ENCODE assay signal across 28 mouse cellular contexts in the genomic region with DNA sequence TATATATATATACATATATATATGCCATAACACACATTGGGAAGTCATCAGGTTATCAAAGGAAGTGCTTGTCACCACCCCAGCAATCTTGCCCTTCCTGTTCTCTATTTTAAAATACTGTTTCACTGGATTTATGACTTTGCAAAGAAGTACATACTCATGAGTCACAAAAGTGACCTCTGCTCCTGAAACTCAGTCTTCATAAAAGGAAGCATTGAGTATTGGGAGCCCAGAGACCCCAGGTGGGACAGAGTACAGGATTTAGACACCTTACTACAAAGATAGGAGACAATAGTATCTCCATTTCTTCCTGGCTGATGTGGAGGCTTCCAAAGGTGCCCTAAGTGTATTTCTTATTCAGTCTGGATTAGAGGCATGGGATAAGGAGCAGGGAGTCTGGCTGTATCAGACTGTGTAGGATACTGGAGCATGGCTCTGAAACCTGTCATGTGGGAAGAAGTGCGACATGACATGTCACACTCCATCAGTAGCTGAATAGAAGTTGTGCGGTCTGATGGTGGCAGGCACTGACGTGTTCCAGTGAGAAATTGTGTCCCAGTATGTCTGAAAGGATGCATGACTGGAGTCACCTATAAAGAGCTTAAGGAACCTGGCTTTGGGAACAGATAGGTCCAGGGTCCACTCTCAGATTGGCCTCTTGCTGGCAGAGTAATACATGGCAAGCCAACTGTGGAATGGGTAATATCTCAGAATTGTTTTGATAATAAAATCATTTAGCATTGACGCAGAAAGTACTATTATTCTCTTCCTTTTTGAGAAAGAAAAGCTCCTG.
DNase-seq lines count a peak whose midpoint lies in the region; ATAC-seq lines count a peak whose summit lies in the region.
"Had no signal": no experiment of that assay in that cellular context is flagged by ENCODE, and none has a peak within 500 bp of the region (broad histone marks: within the 10 kb centered on the region; RNA-seq: fewer than 3 reads in every experiment).

No protein-coding gene starts in this region.

- H3K27ac ChIP-seq in heart, embryonic 13.5 days (replicated peaks), result peak overlapping the region; percentile 79
- H3K27ac ChIP-seq in heart, embryonic 16.5 days (ENCODE audit: low read length), result peak overlapping the region; percentile 43
- H3K27ac ChIP-seq in heart, embryonic 10.5 days, result no peak overlapping the region
- H3K27ac ChIP-seq in intestine, embryonic 15.5 days, result no peak overlapping the region
- H3K27ac ChIP-seq in forebrain, embryonic 13.5 days, result no peak overlapping the region
- H3K27ac ChIP-seq: embryonic facial prominence, embryonic 10.5 days; embryonic facial prominence, embryonic 13.5 days; forebrain, embryonic 10.5 days; gastrocnemius, adult 2 months; hindbrain, embryonic 14.5 days; hindbrain, postnatal 0 days had no signal

- H3K36me3 ChIP-seq in heart, embryonic 13.5 days, result no peaks in the 10 kb centered on the region
- H3K36me3 ChIP-seq in heart, embryonic 16.5 days (ENCODE audit: control insufficient read depth, insufficient read depth), result no peaks in the 10 kb centered on the region
- no peaks in the 10 kb centered on the region for H3K36me3 ChIP-seq in heart, embryonic 10.5 days
- H3K36me3 ChIP-seq in intestine, embryonic 15.5 days, result no peaks in the 10 kb centered on the region
- no peaks in the 10 kb centered on the region for H3K36me3 ChIP-seq in forebrain, embryonic 13.5 days (ENCODE audit: poor library complexity, severe bottlenecking)
- H3K36me3 ChIP-seq: embryonic facial prominence, embryonic 10.5 days; embryonic facial prominence, embryonic 13.5 days; forebrain, embryonic 10.5 days had no signal

- WGBS in heart, embryonic 13.5 days, result 41% methylated on average over 4 of the region's 4 CpGs
- WGBS in heart, embryonic 16.5 days, result 37% methylated on average over 4 of the region's 4 CpGs
- 54% methylated on average over 4 of the region's 4 CpGs for WGBS in heart, embryonic 10.5 days
- WGBS in intestine, embryonic 15.5 days, result 86% methylated on average over 4 of the region's 4 CpGs
- WGBS in forebrain, embryonic 13.5 days, result 85% methylated on average over 4 of the region's 4 CpGs

- H3K9me3 ChIP-seq in heart, embryonic 13.5 days, result no peaks in the 10 kb centered on the region
- no peaks in the 10 kb centered on the region for H3K9me3 ChIP-seq in heart, embryonic 16.5 days (replicated peaks; ENCODE audit: control insufficient read depth, low read length)
- no peaks in the 10 kb centered on the region for H3K9me3 ChIP-seq in heart, embryonic 10.5 days
- H3K9me3 ChIP-seq in intestine, embryonic 15.5 days, result no peaks in the 10 kb centered on the region
- no peaks in the 10 kb centered on the region for H3K9me3 ChIP-seq in forebrain, embryonic 13.5 days (replicated peaks)
- H3K9me3 ChIP-seq: embryonic facial prominence, embryonic 10.5 days; embryonic facial prominence, embryonic 13.5 days; forebrain, embryonic 10.5 days had no signal

- peaks cover 26% of the 10 kb centered on the region for H3K4me1 ChIP-seq in heart, embryonic 13.5 days
- H3K4me1 ChIP-seq in heart, embryonic 16.5 days (ENCODE audit: control insufficient read depth, insufficient read depth, low read length), result peaks cover 18% of the 10 kb centered on the region
- peaks cover 7% of the 10 kb centered on the region; the same call in 1 of the 2 replicates for H3K4me1 ChIP-seq in heart, embryonic 10.5 days
- H3K4me1 ChIP-seq in intestine, embryonic 15.5 days (replicated peaks), result no peaks in the 10 kb centered on the region
- peaks cover 21% of the 10 kb centered on the region for H3K4me1 ChIP-seq in forebrain, embryonic 13.5 days
- H3K4me1 ChIP-seq: embryonic facial prominence, embryonic 10.5 days; embryonic facial prominence, embryonic 13.5 days had no signal

- H3K4me2 ChIP-seq in heart, embryonic 13.5 days, result no peak overlapping the region
- H3K4me2 ChIP-seq in heart, embryonic 16.5 days (ENCODE audit: low read depth, low read length), result no peak overlapping the region
- H3K4me2 ChIP-seq in intestine, embryonic 15.5 days (replicated peaks), result no peak overlapping the region
- H3K4me2 ChIP-seq in forebrain, embryonic 13.5 days, result no peak overlapping the region
- H3K4me2 ChIP-seq: embryonic facial prominence, embryonic 13.5 days; hindbrain, embryonic 14.5 days had no signal

- DNase-seq in heart, adult 11 months, result peak; percentile 87
- no peak for DNase-seq in heart, postnatal 25 days (ENCODE audit: low spot score)
- DNase-seq in heart, adult 8-10 months (ENCODE audit: low spot score), result no peak
- DNase-seq in heart, embryonic 10.5 days (ENCODE audit: low spot score), result no peak
- DNase-seq: adrenal gland, adult 8-10 months; adrenal gland, postnatal 25 days; cerebellum, adult 11-12 months; cerebellum, adult 8-10 months; cerebellum, postnatal 10 days; cerebellum, postnatal 36 days; embryo, embryonic 11 days; forebrain, postnatal 0 days; gastrocnemius, adult 2 months; gastrocnemius, postnatal 14 days; heart, postnatal 4 days; kidney, adult 2 months had no signal

- peak; percentile 70; the same call in 1 of the 2 replicates for ATAC-seq in heart, embryonic 13.5 days (ENCODE audit: extremely low read depth, insufficient number of reproducible peaks, low FRiP score, low TSS enrichment)
- ATAC-seq in heart, embryonic 16.5 days (replicated peaks; ENCODE audit: extremely low read depth, insufficient read depth, low FRiP score), result peak; percentile 41
- peak; percentile 82 for ATAC-seq in intestine, embryonic 15.5 days
- no peak for ATAC-seq in forebrain, embryonic 13.5 days
- ATAC-seq: activated CD4-positive, CD25-positive, alpha-beta regulatory T cell, adult 4 months; forebrain, embryonic 14.5 days; forebrain, postnatal 0 days; hindbrain, postnatal 0 days; inflammation-experienced regulatory T-cells, adult 6 months had no signal

- H3K27me3 ChIP-seq in heart, embryonic 13.5 days (replicated peaks), result no peaks in the 10 kb centered on the region
- H3K27me3 ChIP-seq in heart, embryonic 16.5 days (ENCODE audit: control insufficient read depth, insufficient read depth, low read length), result no peaks in the 10 kb centered on the region
- no peaks in the 10 kb centered on the region for H3K27me3 ChIP-seq in heart, embryonic 10.5 days (ENCODE audit: insufficient read depth, poor library complexity, severe bottlenecking)
- H3K27me3 ChIP-seq in intestine, embryonic 15.5 days (replicated peaks), result no peaks in the 10 kb centered on the region
- peaks cover 6% of the 10 kb centered on the region; the same call in 1 of the 2 replicates for H3K27me3 ChIP-seq in forebrain, embryonic 13.5 days
- H3K27me3 ChIP-seq: embryonic facial prominence, embryonic 13.5 days had no signal

- H3K4me3 ChIP-seq in heart, embryonic 13.5 days, result no peak overlapping the region
- H3K4me3 ChIP-seq in heart, embryonic 16.5 days (ENCODE audit: low read length), result no peak overlapping the region
- no peak overlapping the region for H3K4me3 ChIP-seq in heart, embryonic 10.5 days
- no peak overlapping the region for H3K4me3 ChIP-seq in intestine, embryonic 15.5 days (replicated peaks)
- H3K4me3 ChIP-seq in forebrain, embryonic 13.5 days, result no peak overlapping the region
- H3K4me3 ChIP-seq: embryonic facial prominence, embryonic 10.5 days; embryonic facial prominence, embryonic 13.5 days; forebrain, embryonic 10.5 days; gastrocnemius, adult 2 months had no signal

- no peak overlapping the region for H3K9ac ChIP-seq in heart, embryonic 13.5 days
- no peak overlapping the region for H3K9ac ChIP-seq in heart, embryonic 16.5 days (ENCODE audit: low read length)
- no peak overlapping the region for H3K9ac ChIP-seq in intestine, embryonic 15.5 days
- H3K9ac ChIP-seq in forebrain, embryonic 13.5 days, result no peak overlapping the region
- H3K9ac ChIP-seq: embryonic facial prominence, embryonic 13.5 days; forebrain, postnatal 0 days; hindbrain, embryonic 14.5 days had no signal

- intact Hi-C loops in heart, postnatal 25 days (cut with DNase I), result no loop called here

Comparison
In these comparisons a context has a peak if more than half of its experiments do, and no peak if none do; other contexts are left out.
1. H3K27ac ChIP-seq: peak in heart, embryonic 13.5 days (single experiment) and heart, embryonic 16.5 days (single experiment); none in heart, embryonic 10.5 days (single experiment), intestine, embryonic 15.5 days (single experiment) and forebrain, embryonic 13.5 days (single experiment).